Mouse (Mus musculus) heart, adult 8-10 months (tissue): ENCODE results near the gene Etv6. TPM values are rescaled to one million over a fixed set of nuclear protein-coding genes. Genes with fewer than 3 reads are reported as not detected.

Experiments
- DNase-seq: peaks from one replicate; pipeline ENCODE4 v3.0.0; 2022; ENCODE audit warnings: low spot score
- total RNA-seq, 4 experiments: library from RNA; stranded (reverse); gene quantifications; 2 replicates each; pipeline ENCODE4 v1.2.4; 2022

Etv6 gene
- total RNA-seq, 4 experiments from 2014 or later, result 7.9 to 13.5 (median 11.0) TPM

- no peak for DNase-seq
Measured at GRCm38 (mm10) chr6:134165012-134165411, 129.5 kb downstream of the Etv6 start.

GRCm38 (mm10) chr6:134167963-134168362 is 132.5 kb downstream of the Etv6 start:
- no peak for DNase-seq

DNA sequence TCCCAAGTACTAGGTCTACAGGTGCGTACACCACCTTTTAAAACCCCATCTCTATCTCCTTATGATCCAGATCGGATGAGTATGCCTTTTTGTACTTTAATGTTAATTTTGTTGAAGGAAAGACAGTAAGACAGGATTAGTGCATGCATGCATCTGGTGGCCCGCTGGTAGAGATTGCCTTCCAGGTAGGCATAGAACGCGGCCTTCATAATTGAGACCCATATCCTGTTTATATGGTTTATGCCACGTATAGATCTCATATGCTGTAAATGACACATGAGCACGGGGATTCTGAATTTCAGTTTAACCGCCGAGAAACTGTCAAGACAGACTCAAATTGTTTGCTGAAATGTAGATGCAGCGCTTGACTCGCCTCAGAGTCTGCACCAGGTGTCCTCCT is 133.3 kb downstream of the Etv6 start:
- no peak for DNase-seq

- DNase-seq, result no peak
Measured at GRCm38 (mm10) chr6:134171235-134171634, 135.7 kb downstream of the Etv6 start.

DNA sequence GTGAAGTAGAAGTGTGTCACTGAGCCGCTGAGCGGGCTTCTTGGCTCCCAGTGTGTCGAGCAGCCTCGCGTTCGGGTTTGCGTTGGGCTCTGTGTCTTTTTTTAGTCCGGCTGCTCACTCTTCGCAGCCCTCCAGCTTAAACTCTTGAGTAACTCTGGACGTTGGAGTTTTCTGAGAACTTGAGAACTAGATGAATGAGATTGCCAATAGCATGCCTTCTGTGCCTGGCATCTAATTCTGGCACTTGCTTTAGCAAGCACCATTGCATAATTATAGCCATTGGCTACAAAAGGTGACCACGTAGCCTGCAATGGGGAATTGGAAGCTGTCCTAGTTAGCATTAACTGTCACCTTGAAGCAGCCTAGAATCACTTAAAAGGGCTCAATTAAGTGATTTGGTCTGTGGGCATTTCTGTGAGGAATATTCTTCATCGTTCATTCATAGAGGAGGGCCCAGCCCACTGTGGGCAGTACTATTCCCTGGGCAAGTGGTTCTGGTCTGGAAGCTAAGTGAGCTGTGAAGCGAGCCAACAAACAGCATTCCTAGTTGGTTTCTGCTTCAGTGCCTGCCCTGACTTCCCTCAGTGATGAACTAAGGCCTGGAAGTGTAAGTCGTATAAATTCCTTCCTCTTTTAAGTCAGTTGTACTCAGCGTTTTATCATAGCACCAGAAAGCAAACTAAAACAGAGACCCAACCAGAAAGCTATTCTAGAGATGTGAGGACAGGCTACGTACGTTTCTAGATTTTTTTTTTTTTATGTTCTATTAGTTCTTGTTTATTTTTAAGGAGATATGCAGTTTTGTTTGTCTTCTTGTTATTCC is 136.6 kb downstream of the Etv6 start:
- no peak for DNase-seq

GRCm38 (mm10) chr6:134173439-134173838 is 137.9 kb downstream of the Etv6 start:
- no peak for DNase-seq

DNA sequence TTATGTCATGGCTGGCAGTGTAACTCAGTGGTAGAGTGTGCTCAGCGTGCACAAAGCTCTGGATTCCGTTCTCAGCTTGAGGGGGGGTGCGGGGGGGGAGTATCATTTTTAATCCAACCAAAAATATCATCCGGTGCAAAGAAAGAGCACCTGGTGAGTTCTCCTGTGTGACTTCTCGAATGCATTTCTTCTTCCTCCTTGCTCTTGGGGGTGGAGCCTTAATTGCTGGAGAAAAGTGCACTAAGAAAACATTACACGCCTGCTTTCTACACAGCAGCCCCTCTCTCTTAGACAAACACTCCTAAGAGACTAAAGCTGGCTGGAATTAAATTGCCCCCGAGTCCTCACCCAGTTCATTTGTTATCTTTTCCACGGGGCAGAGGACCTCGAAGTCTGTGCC is 139.6 kb downstream of the Etv6 start:
- DNase-seq, result no peak

DNA sequence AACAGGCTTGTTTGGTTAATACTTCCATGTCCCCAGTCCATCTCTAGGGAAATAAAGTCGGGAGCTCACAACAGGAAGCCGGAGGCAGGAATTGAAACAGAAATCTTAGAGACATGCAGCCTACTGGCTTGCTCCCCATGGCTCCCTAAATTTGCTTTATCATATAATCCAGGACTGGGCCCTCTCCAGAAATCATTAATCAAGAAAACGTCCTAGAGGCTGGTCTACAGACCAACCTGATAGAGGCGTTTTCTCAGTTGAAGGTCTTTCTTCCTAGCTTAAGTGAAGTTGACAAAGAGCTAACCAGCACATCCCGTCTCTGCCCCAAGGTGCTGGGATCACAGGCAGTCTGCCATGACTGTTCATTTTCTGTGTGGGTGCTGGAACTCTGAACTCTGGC is 141.7 kb downstream of the Etv6 start:
- DNase-seq, result no peak

DNA sequence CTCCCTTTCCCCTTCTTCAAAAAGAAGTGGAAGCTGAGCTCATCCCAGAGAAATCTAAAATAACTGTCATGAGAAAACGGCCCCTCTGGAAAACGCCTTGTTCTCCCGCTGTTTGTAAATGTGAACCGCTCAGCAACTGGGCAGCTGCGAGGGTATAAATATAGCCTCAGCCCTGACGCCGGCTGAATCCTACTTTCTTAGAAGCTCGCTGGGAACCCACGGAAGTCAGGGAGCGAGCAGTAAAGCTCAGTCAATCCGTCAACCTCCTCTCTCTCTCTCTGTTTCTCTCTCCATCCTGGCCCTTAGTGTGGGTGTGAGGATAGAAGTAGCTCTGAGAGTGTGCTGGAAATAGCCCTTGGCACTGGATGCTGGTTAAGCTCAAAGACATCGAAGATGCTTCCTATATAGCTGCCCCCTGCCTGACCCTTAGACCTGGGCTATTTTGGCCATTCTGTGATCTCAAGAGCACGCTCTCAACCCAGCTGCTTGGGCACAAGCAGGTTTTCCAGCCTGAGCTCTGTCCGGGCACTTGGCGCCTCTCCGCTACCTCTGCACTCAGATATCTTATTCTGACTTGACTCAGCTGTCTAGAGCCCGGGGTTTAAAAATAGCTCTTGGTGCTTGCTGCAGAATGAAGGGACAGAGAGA is 146.9 kb downstream of the Etv6 start:
- DNase-seq, result peak; percentile 53

DNA sequence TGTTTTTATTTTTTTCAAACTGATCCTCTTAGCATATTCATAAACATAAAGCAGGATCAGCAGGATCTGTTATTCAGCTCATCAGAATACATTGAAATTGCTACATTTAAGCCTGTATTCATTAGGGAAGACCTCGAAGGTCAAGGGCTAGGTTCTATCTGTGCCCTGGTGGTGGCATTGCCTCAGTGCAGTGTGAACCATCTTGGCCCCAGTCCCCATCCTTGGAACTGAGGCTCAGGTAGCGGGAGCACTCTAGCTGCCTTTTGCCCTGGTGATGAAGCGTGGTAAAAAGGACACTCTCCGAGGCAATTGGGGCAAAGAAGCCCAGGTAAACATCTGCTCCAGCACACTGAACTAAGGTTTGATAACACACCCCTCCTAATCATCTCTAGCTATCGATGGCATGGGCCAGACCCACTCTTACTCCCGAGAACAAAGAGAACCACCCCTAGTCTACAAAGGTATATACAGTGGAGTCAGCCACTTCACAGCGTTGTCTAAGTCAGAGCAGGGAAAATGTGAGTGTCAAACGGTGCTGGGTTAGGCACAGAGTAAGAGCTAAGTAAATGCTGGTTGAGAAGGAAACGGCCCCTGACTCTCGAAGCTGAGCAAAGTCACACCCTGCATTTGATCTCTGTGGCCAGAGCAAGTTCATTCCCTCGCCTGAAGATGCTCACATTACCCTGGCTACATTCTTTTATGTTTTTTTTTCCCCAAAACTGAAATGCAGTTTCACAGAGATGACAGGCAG is 148.3 kb downstream of the Etv6 start:
- DNase-seq, result no peak

GRCm38 (mm10) chr6:134186286-134186903 is 150.9 kb downstream of the Etv6 start:
- peak; percentile 85 for DNase-seq

DNA sequence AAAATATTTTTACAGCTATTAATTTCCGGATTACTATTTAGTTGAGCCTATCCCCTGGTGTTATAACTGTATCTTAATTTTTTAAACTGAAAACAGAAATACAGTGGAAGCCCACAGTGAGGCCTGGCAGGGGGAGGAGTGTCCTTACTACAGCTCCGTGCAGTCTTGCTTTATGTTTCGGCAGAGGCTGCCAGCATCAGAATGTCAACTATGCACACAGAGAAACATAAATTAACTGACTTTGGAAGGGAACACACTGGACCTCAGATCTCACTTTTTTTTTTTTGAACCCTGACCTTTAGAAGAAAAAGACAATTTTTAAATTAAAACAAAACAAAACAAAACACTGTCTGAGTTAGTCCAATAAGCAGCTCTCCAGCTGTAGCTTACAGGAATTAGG is 153.2 kb downstream of the Etv6 start:
- DNase-seq, result no peak

GRCm38 (mm10) chr6:134189174-134189573 is 153.7 kb downstream of the Etv6 start:
- DNase-seq, result no peak

DNA sequence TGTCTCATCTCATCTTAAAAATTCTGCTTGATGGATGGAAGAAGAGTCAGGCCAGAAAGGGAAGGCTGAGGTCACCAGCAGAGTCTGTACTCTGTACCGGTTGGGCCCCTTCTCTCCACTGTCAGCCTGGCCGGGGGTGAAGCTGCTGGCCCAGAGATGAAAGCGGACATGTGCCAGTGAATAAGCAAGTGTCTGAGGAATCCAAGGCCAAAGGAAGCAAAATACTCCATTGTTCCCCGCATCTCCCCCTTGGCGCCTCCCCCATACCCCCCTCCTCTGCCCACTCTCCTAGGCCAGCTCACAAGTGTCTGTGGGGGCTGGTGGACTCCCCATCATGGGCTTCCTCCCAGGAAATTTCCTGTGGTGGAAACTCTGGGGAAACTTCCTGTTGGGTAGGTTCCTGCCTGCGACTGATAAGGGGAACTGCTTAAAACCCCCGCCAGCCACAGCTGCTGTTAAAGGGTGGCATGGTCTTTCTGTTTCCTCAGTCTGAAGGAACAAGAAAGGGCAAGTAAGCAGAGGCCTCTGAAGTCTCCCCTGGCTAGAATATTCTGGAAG is 154.2 kb downstream of the Etv6 start:
- DNase-seq, result peak; percentile 61

DNA sequence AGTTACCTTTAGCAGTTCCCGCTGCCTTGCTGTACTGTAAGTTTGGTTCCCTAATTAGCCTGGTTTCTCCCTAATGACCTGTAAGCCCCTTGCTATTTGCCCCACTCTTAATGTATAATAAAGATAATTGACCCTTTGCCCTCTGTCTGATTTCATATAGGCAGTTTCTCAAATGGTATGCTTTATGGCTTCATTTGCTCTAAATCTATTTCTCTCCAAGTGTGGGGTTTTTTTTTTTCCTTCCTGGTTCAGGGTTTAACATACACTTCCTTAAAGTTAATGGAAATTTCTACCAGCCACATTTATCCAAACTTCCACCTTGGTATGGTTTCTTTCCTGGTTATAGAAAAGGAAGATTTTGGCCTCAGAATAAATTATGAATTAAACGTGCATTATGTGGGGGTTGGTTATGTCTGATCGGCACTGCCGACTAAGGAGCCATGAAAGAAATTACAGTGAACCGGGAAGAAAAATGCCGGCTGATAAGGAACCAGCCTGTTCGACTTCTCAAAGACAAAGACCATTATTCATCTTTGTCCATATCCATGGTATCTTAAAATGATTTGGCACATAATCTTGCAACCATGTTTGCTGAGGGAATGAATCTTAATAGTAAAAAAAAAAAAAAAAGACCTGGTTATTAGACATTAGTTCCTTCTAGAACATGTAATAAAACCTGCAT is 155.2 kb downstream of the Etv6 start:
- no peak for DNase-seq

- DNase-seq, result no peak
Measured at GRCm38 (mm10) chr6:134192710-134193109, 157.2 kb downstream of the Etv6 start.

- no peak for DNase-seq
Measured at GRCm38 (mm10) chr6:134199895-134200294, 164.4 kb downstream of the Etv6 start.

- DNase-seq, result no peak
Measured at GRCm38 (mm10) chr6:134200577-134200976, 165.1 kb downstream of the Etv6 start.

DNA sequence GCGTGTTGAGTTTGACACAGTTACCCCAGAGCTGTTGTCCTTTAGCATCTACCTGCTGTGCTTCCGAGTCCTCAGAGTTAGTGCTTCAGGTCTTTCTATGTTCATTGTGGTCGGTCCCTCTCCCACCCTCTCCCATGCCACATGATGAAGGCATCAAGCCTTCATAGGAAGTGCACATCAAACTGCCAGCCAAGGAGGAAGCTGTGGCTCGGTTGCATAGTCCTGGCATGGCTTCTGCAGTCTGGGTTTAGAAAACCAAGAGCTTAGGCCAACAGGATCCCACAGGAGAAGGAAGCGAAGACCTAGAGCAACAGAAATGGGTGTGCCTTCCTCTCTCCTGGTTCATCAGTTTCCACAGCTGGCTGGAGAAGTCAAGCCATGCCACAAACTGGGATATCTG is 166.7 kb downstream of the Etv6 start:
- DNase-seq, result no peak

DNA sequence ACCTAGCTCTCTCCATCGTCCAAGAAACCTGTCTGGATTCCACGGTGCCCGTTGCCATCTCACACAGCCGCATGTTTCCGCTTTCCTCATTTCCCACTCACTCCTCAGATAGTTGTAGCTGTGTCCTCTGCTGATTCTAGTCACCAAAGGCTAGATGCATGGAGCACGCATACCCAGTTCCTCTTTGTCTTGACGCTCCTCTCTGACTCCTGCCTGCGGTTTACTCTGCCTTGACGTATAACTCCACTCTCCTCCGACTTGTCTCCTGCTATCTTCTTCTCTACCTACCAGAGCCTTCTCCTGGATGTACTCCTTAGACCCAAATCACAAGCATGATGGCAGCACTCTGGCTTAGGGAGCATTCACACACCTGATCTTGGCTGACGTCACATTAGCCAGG is 169.7 kb downstream of the Etv6 start:
- no peak for DNase-seq

DNA sequence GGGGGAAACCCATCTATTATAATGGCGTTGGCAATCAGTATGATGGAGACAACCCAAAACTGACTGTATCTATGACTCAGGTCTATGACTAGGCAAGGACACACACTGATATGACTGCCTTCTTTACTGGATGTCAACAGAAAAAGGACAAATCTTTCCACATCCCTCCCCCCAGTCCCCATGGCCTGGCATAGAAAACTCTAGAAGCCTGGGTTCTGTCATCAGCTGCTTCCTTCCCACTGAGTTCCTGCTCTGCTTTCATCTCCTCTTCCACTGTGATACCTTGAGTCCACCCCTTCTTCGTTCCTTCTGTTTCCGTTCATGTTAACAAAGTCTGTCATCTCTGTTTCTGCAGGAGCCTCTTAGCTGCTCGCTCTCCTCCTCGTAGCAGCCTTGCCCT is 170.2 kb downstream of the Etv6 start:
- no peak for DNase-seq
